Mouse (Mus musculus): ENCODE measurements around the gene Myo1e. TPM values are rescaled to one million over a fixed set of nuclear protein-coding genes. Genes with fewer than 3 reads are reported as not detected.

Myo1e gene
- 4.7 and 4.9 TPM in 2 replicates for polyA plus RNA-seq (2011; ENCODE audit: insufficient read depth, insufficient read length, low replicate concordance, missing spikeins)

DNA sequence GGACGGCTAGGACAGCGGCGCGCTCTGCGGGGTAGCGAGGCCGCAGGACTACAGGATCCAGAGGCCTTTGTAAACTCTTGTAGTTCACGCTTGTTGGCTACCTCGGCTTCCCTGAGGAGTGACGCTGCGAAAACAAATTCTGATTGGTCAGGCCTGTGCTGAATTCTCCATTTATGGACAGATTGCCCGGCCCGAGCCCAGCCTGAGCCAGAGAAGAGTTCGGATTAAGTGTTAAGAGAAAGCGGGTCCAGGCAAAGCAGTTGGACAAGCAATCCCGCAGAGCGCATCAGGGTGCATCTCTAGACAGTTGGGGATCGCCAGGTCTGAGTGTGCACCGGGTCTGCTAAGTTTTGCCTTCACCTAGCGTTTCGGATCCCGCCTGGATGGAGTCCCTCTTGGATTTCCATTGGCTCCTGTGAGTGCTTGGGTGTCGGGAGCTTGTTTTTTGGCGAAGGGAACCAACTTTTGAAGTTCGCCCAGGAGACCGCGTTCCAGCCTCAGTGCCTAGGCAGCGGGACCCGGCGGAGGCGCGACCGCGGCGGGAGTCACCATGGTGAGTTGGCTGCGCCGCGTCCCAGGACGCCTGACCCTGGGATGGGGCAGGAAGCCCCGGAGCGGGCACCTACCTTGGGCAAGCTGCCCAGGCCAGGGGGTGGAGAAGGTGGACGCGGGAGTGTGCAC, at the start of gene Myo1e:
Myo1e (plus strand) TSS at position 200 of the 681 bp plus-strand sequence.
- WGBS = under 1% methylated on average over 43 of the region's 43 CpGs
- Histone ChIP-seq H3K4me3 (replicated peaks; ENCODE audit: control insufficient read depth, low read depth, low read length) (peak within 1 kb of the TSS; percentile 86), H3K27ac (ENCODE audit: control insufficient read depth, insufficient read depth, low read depth, low read length, poor library complexity) (peak within 1 kb of the TSS; percentile 56), H3K4me1 (ENCODE audit: control insufficient read depth, insufficient read depth, low read length) (no peaks in the 10 kb centered on the region; the same call in 1 of the 2 replicates)
- TF ChIP-seq POLR2A (IDR thresholded peaks at IDR 0.05; ENCODE audit: borderline replicate concordance, control insufficient read depth, low read depth, low read length) (no peak), CTCF (IDR thresholded peaks at IDR 0.05; ENCODE audit: control insufficient read depth, insufficient read depth, low read length) (no peak)

DNA sequence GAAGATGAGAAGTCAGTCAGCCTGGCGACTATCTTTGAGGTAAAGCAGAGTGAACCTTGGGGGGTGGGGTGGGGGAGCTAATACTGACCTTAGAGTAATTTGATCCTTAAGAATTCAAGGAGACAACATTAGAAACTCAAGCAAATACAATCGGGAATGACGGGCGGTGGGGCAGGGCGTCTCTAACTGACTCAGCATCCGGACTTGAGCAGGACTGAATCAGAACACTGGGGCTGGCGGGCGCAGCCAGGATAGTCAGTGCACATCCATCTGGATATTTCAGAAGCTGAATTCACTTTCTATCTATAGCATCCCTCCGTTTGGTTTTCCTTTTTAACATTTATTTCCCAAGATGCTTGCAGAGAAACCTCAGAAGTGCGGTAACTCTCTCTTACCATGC, 47.1 kb upstream of the Myo1e start:
- WGBS = 88% methylated on average over 10 of the region's 10 CpGs
- H3K27ac ChIP-seq (ENCODE audit: control insufficient read depth, insufficient read depth, low read depth, low read length, poor library complexity) = no peak overlapping the region
- H3K4me1 ChIP-seq (ENCODE audit: control insufficient read depth, insufficient read depth, low read length) = no peaks in the 10 kb centered on the region
- no peak overlapping the region for H3K4me3 ChIP-seq (replicated peaks; ENCODE audit: control insufficient read depth, low read depth, low read length)
- TF ChIP-seq POLR2A (IDR thresholded peaks at IDR 0.05; ENCODE audit: borderline replicate concordance, control insufficient read depth, low read depth, low read length) (no peak), CTCF (IDR thresholded peaks at IDR 0.05; ENCODE audit: control insufficient read depth, insufficient read depth, low read length) (no peak)

DNA sequence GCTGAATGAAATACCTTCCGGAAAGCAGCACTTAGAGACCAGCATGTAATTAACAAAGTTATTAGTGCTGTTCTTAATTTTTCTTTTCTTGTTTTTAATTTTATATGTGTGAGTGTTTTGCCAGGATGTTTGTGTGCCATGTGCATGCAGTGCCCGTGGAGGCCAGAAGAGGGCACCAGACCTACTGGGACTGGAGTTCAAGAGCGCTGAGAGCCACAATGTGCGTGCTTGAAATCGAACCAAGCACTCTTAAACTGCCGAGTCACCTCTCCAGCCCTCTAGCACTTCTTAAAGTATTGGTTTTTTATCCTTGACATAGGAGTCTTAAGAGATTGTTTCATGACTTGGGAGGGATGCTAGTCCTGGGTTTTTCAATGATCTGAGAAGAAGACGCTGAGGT, 38.2 kb upstream of the Myo1e start:
- no peaks in the 10 kb centered on the region for H3K4me1 ChIP-seq (ENCODE audit: control insufficient read depth, insufficient read depth, low read length)
- TF ChIP-seq POLR2A (IDR thresholded peaks at IDR 0.05; ENCODE audit: borderline replicate concordance, control insufficient read depth, low read depth, low read length) = no peak
- TF ChIP-seq CTCF (IDR thresholded peaks at IDR 0.05; ENCODE audit: control insufficient read depth, insufficient read depth, low read length) = peak; percentile 72
- 76% methylated on average over 7 of the region's 7 CpGs for WGBS
- H3K4me3 ChIP-seq (replicated peaks; ENCODE audit: control insufficient read depth, low read depth, low read length) = no peak overlapping the region
- no peak overlapping the region for H3K27ac ChIP-seq (ENCODE audit: control insufficient read depth, insufficient read depth, low read depth, low read length, poor library complexity)

DNA sequence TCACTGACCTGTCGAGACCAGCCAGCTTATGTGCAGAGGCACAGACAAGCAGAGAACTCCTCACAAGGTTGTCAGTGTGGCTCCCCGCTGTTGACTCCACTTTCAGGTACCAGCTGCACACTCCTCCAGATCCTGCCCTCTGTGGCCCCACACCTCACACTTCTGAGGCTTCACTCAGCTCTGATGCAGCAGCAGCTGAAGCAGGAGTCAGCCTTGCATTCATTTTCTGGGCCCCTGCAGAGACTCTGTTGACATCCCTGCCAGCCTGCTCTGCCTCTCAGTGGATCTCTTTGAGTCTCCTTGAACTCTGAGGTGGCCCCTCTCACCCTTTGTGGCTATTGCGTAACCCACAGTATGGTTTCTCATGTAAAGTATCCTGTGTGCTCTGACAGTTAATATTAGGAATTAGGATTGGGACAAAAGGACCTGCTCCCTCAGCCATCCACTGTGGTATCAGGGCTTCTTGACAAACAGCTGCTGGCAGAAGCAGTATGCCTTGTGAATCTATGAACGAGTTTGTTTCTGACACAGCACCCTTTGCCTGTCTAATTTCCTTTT, 32.8 kb upstream of the Myo1e start:
- no peak overlapping the region for H3K27ac ChIP-seq (ENCODE audit: control insufficient read depth, insufficient read depth, low read depth, low read length, poor library complexity)
- H3K4me3 ChIP-seq (replicated peaks; ENCODE audit: control insufficient read depth, low read depth, low read length) = no peak overlapping the region
- WGBS = 64% methylated on average over 4 of the region's 4 CpGs
- no peaks in the 10 kb centered on the region for H3K4me1 ChIP-seq (ENCODE audit: control insufficient read depth, insufficient read depth, low read length)
- no peak for TF ChIP-seq CTCF (IDR thresholded peaks at IDR 0.05; ENCODE audit: control insufficient read depth, insufficient read depth, low read length)

DNA sequence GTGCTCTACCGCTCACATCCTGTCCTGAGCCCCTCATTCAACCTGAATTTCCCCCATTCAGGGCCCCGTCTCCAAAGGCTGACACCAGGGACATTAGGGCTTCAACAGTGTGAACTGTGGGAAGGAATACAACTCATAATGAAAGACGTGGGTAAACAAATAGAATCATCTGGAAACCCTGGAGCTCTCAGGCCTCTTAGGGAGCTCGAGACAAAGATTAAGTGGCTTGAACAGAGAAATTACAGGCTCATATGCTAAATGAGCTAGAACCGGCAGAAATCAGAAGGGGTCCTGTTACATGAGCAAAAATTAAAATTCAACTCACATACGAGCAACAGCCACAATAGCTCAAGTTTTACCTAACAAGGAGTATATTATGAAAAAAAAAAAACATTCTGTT, 32.3 kb upstream of the Myo1e start:
- H3K27ac ChIP-seq (ENCODE audit: control insufficient read depth, insufficient read depth, low read depth, low read length, poor library complexity) = no peak overlapping the region
- no peak for TF ChIP-seq POLR2A (IDR thresholded peaks at IDR 0.05; ENCODE audit: borderline replicate concordance, control insufficient read depth, low read depth, low read length)
- no peak for TF ChIP-seq CTCF (IDR thresholded peaks at IDR 0.05; ENCODE audit: control insufficient read depth, insufficient read depth, low read length)
- 55% methylated on average over 6 of the region's 6 CpGs for WGBS
- H3K4me3 ChIP-seq (replicated peaks; ENCODE audit: control insufficient read depth, low read depth, low read length) = no peak overlapping the region
- H3K4me1 ChIP-seq (ENCODE audit: control insufficient read depth, insufficient read depth, low read length) = no peaks in the 10 kb centered on the region

DNA sequence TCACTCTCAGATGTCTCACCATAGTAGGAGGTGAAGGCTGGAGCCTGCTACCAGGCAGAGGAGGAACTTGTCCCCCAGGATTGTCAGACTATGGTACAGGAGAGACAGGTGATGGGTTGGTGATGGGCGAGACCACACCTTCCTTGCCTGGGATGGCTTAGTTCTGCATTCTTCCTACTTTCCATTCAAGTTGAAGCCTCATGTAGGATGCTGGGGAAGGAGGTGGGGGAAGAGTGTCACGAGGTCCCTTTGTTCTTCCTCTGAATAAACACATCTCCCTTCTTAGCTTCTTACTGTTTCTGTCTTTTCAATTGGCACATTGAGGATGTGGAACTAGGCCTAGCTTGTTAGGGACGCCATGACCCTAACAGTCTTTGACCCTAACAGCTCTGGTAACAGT, 30.9 kb upstream of the Myo1e start:
- H3K27ac ChIP-seq (ENCODE audit: control insufficient read depth, insufficient read depth, low read depth, low read length, poor library complexity) = no peak overlapping the region
- no peak for TF ChIP-seq CTCF (IDR thresholded peaks at IDR 0.05; ENCODE audit: control insufficient read depth, insufficient read depth, low read length)
- no peak for TF ChIP-seq POLR2A (IDR thresholded peaks at IDR 0.05; ENCODE audit: borderline replicate concordance, control insufficient read depth, low read depth, low read length)
- 66% methylated on average over 3 of the region's 3 CpGs for WGBS
- H3K4me3 ChIP-seq (replicated peaks; ENCODE audit: control insufficient read depth, low read depth, low read length) = no peak overlapping the region
- no peaks in the 10 kb centered on the region; the same call in 1 of the 2 replicates for H3K4me1 ChIP-seq (ENCODE audit: control insufficient read depth, insufficient read depth, low read length)

DNA sequence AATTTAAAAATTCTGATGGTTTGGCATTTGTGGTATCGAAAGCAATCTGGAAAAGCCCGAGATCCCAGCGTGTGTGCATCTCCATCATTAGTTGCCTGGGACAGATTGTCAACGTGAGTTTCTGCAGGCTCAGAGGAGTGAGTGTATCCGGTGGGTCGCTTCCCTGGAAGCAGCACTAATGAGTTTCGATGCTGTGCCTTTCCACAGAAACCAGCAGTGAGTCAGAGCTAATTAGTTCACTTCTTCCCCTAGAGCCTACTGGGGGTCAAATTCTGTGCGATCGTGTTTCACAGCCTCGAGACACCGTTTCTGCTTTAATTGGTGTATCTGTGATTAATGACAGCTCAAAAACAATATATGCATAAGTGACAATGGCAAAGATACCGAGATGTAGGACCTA, 25.4 kb upstream of the Myo1e start:
- 82% methylated on average over 12 of the region's 12 CpGs for WGBS
- TF ChIP-seq CTCF (IDR thresholded peaks at IDR 0.05; ENCODE audit: control insufficient read depth, insufficient read depth, low read length) (no peak), POLR2A (IDR thresholded peaks at IDR 0.05; ENCODE audit: borderline replicate concordance, control insufficient read depth, low read depth, low read length) (no peak)
- Histone ChIP-seq H3K4me1 (ENCODE audit: control insufficient read depth, insufficient read depth, low read length) (no peaks in the 10 kb centered on the region; the same call in 1 of the 2 replicates), H3K4me3 (replicated peaks; ENCODE audit: control insufficient read depth, low read depth, low read length) (no peak overlapping the region), H3K27ac (ENCODE audit: control insufficient read depth, insufficient read depth, low read depth, low read length, poor library complexity) (no peak overlapping the region)

DNA sequence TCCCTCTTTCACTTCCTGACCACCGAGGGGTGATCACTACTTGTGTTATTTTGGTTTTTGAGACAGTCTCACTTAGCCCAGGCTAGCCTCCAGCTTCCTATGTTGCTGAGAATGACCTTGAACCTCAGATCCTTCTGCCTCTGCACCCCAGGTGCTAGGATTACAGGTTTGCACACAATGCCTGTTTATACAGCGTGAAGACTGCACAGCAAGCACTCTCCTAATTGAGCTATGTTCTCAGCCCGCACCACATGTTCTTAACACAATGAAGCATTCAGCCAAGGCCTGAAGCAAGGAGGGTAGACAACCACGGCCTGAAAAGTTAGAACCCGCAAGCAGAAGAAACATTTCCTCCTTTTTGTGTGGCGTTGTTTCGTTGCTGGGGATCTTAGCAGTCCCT, 24.5 kb upstream of the Myo1e start:
- H3K4me3 ChIP-seq (replicated peaks; ENCODE audit: control insufficient read depth, low read depth, low read length) = no peak overlapping the region
- H3K4me1 ChIP-seq (ENCODE audit: control insufficient read depth, insufficient read depth, low read length) = no peaks in the 10 kb centered on the region; the same call in 1 of the 2 replicates
- H3K27ac ChIP-seq (ENCODE audit: control insufficient read depth, insufficient read depth, low read depth, low read length, poor library complexity) = no peak overlapping the region
- 24% methylated on average over 7 of the region's 7 CpGs for WGBS
- no peak for TF ChIP-seq POLR2A (IDR thresholded peaks at IDR 0.05; ENCODE audit: borderline replicate concordance, control insufficient read depth, low read depth, low read length)
- TF ChIP-seq CTCF (IDR thresholded peaks at IDR 0.05; ENCODE audit: control insufficient read depth, insufficient read depth, low read length) = no peak
